In genomic region chr1:38604611-38605010, GRCm38 (mm10) we compare ENCODE assay signal across 15 mouse cellular contexts.
"Had no signal": no experiment of that assay in that cellular context is flagged by ENCODE, and none has a peak within 500 bp of the region (broad histone marks: within the 10 kb centered on the region; RNA-seq: fewer than 3 reads in every experiment).

No protein-coding gene starts in this region.

- H3K9ac ChIP-seq: liver, embryonic 13.5 days; lung, embryonic 15.5 days; midbrain, embryonic 12.5 days; midbrain, embryonic 15.5 days had no signal

- H3K4me2 ChIP-seq: liver, embryonic 13.5 days; lung, embryonic 15.5 days; midbrain, embryonic 12.5 days; midbrain, embryonic 15.5 days had no signal

- H3K4me1 ChIP-seq: liver, embryonic 13.5 days had no signal

- ATAC-seq: intestine, postnatal 0 days had no signal

- H3K27ac ChIP-seq: kidney, postnatal 0 days; layer of hippocampus, adult 2 months; left cerebral cortex, adult 2 months; liver, embryonic 13.5 days; lung, embryonic 15.5 days; midbrain, embryonic 12.5 days; midbrain, embryonic 15.5 days; stomach, postnatal 0 days had no signal

- H3K27me3 ChIP-seq: liver, embryonic 13.5 days; lung, embryonic 15.5 days; midbrain, embryonic 12.5 days; midbrain, embryonic 15.5 days had no signal

- H3K4me3 ChIP-seq: layer of hippocampus, adult 2 months; left cerebral cortex, adult 2 months; liver, embryonic 13.5 days; lung, embryonic 15.5 days; midbrain, embryonic 12.5 days; midbrain, embryonic 15.5 days; myocyte had no signal

- DNase-seq: kidney, adult 2 months; kidney, postnatal 25 days; layer of hippocampus, adult 9-11 months; layer of hippocampus, postnatal 36 days; liver, embryonic 13.5 days; thymus, postnatal 36 days had no signal

- H3K36me3 ChIP-seq: liver, embryonic 13.5 days; lung, embryonic 15.5 days; midbrain, embryonic 12.5 days; midbrain, embryonic 15.5 days had no signal

- H3K9me3 ChIP-seq: liver, embryonic 13.5 days; lung, embryonic 15.5 days; midbrain, embryonic 12.5 days; midbrain, embryonic 15.5 days had no signal
